Mouse (Mus musculus) hematopoietic stem cell, adult 5-6 weeks (primary cell): ENCODE results near the gene Glud1. TPM values are rescaled to one million over a fixed set of nuclear protein-coding genes. Genes with fewer than 3 reads are reported as not detected.

Source experiments
- ATAC-seq, 2 experiments: fragments of 125-278 bp in 1 of 2; replicated peaks in 1 of 2; 2 replicates each; pipeline ENCODE4 v1.8.0; 2016 to 2017; ENCODE audit warnings: inconsistent platforms in 2 of 2, mild to moderate bottlenecking in 2 of 2, moderate number of reproducible peaks in 2 of 2, low read depth in 1 of 2, moderate TSS enrichment in 1 of 2; ENCODE audit not compliant: low FRiP score in 2 of 2, poor library complexity in 2 of 2, severe bottlenecking in 2 of 2, insufficient read depth in 1 of 2, low TSS enrichment in 1 of 2
- total RNA-seq: library from RNA; stranded (forward); fragments of 172-1452, 232-1000 nt; gene quantifications from 2 replicates; pipeline ENCODE4 v1.2.3, GENCODE M21; 2017

Gene Glud1
- total RNA-seq, 1 experiment from 2014 or later: 88.9 TPM

DNA sequence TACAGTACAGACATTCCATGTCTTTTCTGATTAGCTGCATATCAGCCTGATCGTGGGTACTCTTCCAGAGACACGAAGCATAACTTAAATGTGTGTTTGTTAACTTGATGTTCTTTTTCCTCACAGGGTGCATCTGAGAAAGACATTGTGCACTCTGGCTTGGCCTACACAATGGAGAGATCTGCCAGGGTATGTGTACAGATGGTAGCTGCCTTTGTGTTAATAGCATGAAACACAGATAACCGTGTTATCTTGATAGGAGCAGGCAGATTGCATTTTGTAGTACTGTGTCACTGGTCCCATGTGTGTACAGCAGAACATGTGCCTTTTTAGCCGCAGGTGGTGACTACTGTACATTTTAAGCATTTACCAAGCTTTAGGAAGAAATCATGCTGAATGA, 31.5 kb downstream of the Glud1 start:
- no peak for ATAC-seq

DNA sequence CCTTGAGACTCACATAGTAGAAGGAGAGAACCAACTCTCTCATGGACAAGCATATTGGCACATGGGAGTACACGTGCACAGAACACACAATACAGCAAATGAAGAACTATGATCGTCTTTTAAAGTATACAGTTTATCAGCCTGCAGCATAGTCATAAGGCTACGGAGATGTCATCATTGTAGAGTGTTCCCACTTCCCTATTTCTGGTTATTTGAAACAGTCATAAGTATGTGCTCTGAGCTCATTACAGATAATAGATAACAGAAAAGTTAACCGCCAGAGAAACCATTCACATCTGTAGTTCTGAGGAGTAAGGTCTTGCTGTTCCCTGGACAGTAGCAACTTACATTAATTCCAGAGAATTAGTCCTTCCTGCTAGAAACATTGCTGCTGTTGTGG, 32.6 kb downstream of the Glud1 start:
- no peak for ATAC-seq

DNA sequence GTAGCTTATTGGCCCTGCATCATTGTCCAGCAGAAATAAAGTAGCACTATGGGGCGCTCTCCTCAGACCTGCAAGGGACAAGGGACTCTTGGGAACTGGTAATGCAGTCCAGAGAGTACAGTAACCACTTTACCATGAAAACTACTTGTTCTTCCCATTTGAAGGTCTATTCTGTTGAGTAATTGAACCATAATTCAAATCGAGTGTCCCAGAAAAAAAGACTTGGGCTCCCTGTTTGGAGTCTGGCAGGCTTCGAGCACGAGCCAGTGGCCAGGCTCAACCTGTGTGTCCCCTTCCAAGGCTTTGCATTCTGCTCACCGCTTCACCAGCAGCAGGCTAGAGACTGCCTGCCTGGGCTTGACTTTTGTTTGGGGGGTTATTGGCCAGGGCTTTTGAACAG, 33.8 kb downstream of the Glud1 start:
- ATAC-seq: no peak

DNA sequence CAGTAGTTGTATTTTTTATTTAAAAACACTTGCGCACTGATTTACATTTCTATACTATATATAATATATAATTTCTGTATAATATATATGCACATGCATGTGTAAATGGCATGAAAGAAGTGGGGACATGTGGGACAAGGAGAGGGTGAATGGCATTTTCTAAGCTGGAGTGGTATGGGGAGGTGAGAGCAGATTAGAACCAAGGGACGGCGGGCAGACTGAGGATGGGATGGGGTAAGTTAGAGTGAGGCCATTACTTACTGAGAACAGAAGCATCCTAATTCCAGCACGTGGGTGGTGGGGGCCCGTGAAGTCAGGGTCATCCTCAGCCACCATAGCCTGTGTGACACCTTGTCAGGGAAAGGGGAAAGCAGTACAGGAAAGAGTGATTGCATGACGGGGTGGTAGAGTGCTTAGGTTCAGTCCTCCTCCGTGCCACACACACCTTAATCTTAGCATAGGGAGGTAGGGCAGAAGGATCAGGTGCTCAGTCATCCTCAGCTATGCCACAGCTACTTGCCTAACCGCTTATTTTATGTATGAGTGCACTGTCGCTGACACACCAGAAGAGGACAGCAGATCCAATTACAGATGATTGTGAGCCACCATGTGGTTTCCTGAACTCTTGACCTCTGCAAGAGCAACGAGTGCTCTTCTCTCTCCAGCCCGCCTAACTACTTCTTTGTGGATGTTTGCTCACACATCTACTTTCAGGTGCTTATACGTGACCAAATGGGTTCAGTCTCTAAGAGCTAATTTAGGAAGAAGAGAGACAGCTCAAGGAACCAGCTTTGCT, 35.4 kb downstream of the Glud1 start:
- ATAC-seq: no peak

DNA sequence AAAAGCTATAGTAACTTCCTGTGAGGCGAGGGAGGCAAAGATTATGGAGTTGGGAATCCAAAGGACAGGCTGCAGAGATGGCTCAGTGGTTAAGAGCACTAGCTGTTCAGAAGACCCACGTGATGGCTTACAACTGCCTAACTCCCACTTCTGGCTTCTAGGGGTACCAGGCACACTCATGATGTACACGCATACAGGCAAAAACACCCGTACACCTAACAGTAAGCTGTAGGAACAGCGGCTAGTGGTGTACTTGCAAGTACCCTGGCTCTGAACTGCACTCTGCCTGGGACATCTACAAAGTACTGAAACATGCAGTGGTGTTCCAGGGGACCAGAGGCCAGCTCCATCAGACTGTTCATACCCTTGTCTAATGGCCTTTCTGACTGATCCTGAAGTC, 36.6 kb downstream of the Glud1 start:
- ATAC-seq: no peak

DNA sequence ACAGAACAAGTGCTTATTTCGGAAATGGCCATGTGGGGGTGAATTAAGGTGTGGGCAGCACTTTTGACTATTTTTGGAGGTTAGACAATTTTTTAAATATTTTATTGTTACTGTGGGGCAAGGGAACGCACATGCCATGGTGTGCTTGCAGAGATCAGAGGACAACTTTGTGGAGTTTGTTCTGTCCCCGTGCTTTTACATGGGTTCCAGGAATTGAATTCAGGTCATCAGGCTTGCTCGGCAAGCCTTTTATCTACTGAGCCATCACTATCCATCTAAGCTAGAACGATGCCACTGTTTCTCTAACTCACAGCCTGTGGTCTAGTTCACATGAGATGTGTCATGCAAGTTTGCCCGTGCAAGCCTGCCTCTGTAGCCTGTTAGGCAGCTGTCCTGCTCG, 37.8 kb downstream of the Glud1 start:
- ATAC-seq: no peak

DNA sequence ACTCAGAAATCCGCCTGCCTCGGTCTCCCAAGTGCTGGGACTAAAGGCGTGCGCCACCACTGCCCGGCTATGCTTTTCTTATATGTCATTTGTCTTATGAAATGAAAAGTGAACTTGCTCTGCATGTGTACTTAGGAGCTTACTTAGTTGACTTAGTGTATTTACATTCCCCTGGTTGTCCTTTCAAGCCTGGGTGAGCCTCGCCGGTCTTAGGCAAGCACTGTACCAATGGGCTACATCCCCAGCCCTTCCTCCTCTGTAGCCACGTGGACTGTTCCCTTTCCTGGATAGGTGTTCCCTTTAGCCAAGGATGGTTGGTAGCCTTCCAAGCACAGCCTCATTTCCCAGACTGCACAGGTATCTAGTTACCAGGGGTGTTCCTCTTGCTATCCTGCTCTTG, 38.5 kb downstream of the Glud1 start:
- ATAC-seq: no peak

DNA sequence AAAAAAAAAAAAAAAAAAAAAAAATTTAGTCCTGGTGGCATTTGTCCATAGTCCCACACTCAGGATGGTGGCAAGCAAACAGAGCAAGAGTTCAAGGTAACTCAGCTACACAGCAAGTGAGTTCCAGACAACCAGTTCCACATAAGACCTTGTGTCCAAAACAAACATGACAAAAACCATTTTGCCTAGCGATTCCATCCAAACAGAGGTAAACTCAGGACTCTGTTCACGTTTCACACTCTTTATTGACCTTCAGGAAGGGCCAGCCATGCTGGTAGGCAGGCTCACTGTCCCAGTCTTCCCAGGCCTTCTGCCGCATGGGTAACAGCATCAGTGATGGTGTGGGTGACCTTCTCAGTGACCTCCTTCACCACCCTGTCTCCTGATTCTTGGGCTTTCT, 41.1 kb downstream of the Glud1 start:
- ATAC-seq: no peak

DNA sequence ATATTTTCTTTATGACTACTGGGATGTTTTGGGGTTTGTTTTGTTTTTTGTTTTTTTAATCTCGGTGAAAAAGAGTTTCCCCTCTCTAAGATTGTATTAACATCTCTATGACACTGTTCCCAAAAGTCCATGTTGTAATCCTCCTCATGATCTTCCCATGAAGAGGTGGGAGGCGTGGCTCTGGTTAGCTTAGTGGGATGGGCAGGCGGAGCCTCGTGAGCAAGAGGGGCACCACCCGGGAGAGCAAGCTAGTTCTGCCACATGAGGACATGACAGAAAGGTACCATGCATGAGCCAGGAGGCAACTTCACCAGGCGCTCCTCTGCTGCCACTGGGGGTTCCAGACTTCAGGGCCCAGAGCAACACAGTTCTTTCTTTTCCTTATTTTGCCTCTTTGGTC, 42.0 kb downstream of the Glud1 start:
- no peak for ATAC-seq

DNA sequence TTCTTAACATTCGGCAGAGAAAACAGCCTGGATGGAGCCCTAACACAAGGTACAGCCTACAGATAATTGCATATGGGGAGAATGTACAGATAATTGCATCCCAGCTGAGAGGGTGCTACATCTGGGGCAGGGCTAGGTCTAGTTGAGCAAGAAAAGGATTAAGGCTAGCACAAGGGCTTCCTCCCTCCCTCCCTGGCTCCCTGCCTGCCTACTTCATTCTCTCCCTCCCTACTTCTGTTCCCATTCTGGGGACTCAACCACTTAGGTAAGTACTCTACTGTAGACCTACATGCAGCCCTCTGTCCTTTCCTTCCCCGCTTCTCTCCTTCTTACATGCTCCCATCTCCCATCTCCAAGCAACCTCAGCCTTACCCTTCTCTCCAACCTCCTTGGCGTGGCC, 42.8 kb downstream of the Glud1 start:
- no peak for ATAC-seq

DNA sequence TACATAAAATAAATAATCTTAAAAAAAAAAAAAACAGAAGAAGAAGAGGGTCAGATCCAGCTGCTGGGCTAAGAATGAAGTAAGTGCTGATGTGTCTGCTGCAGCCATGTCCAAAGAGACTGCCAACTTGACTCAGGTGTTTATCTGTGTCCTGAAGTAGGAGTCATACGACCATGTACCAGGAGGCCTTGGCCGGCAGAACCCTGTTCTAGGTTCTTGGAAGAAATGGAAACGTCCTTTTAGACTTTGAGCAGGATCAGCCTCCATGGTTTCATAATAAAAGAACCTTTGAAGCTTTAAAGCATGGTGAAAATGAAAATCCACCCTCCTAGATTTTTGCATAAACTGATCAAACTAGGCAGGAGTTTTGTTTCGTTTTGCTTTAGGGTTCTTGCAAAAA, 43.9 kb downstream of the Glud1 start:
- no peak for ATAC-seq

DNA sequence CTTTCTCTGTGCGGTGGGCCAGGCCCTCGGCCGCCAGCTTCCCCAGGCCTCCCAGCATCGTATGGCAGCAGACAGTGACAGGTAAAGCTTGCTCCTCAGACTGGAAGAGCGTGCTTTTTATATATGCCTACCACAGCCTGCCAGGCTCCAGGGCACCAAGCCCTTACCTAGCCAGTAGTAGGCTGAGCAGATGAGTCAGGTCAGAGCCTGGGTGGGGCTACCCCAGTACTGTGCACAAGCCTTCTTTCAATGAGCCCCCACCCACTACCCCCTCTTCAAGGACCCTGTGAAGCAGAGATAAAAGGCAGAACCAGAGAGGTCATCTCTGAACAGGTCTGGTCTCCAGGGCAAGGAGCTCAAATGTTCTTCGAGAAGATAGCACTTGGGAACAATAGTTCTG, 44.8 kb downstream of the Glud1 start, which contains the start of gene Fam25c:
Gene Fam25c, minus strand, starts transcription at position 133 of the 400 bp plus-strand sequence.
- 0 out of 4 replicates have a peak, but pooled peaks of 1 of the 2 experiments have one; percentile 10 for ATAC-seq

DNA sequence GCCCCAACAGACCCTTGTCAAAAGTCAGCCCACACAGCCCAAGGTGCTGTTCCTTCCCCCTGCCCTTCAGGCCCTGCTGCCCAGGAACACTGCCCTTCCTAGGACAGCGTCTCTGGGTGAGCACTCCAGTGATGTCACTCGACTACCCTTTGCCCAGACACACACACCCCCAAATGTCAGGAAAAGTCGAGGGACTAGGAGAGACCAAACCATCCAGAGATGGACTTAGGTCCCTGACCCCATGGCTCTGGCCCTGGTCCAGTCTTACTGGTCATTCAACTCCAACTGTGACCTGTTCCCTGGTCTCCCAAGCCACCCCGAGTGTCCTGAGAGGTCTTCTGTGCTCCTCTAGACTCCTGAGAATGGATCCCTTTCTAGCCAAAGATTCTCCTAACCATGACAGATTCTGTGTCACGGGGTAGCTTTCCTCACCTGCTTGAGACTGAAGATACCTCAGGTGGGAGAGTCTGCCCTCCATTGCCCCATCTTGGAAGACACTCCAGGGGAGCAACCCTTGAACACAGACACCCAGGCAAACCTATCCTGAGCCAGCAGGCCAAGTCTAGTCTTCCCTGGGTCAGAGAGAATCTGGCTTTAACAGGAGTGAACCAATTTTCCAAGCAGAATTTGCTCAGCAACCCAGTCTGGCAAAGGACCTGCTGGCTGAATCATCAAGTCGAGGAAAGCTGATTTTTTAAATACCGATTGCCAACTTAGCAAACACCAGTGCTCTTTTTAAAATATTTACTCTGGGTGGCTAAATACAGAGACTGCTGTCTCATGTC, 47.3 kb downstream of the Glud1 start:
- no peak for ATAC-seq

DNA sequence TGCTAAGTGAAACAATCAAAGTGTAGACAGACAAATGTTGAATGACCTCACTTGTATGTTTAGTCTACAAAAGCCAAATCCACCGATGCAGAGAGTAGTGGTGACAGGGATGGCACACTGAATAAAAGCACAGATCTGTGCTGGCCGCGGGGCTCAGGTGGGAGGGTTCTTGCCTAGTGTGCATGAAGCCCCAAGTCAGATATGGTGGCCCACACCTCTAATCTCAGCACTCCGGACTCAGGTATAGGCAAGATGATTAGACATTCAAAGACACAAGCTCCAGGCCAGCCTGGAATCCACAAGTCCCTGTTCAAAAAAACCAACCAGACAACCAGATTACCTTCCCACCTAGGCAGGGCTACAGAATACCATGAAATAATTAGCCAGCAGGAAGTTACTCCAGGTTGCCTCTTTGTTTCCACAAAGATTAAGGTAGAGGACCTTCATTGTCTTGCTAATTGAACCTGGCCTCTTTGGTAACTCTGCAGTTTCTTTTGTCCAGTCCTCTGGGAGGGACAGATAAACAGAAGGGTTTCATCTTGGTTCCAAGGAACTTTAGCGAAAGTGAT, 49.2 kb downstream of the Glud1 start:
- no peak for ATAC-seq

DNA sequence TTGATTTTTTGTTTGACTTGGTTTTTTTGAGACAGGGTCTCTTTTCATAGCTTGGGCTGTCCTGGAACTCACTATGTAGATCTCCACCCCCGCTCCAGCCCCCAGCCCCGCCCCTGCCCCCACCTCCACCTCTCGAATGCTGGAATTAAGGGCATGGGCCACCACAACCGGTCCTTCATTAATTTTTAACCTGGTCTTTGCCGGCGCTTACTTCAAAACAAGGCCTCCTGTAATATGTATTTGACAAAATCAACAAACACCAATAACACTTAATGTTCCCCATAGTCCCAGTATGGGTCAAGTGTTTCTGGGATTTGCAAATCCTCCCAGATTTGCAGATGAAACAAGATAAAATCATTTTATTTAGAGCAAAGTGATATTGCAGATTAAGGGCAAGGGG, 49.7 kb downstream of the Glud1 start:
- no peak for ATAC-seq

DNA sequence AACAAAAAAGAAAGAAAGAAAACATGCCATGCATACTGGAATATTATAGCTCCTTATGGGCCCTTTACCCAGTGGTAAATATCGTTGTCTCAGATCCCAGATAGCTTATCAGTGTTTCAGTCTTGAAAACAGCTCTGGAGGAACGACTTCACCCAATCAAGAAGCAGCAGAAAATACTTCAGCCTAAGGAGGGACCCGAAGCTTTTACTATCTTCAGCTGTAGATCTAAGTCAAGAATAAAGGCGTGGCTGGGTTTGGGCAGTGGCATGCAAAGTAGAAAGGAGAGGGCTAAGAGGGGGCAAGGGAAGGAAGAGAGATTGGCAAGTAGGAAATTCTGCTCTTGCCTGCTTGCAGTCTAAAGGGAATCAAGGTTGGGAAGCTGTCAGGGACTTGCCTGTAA, 51.6 kb downstream of the Glud1 start:
- no peak for ATAC-seq

DNA sequence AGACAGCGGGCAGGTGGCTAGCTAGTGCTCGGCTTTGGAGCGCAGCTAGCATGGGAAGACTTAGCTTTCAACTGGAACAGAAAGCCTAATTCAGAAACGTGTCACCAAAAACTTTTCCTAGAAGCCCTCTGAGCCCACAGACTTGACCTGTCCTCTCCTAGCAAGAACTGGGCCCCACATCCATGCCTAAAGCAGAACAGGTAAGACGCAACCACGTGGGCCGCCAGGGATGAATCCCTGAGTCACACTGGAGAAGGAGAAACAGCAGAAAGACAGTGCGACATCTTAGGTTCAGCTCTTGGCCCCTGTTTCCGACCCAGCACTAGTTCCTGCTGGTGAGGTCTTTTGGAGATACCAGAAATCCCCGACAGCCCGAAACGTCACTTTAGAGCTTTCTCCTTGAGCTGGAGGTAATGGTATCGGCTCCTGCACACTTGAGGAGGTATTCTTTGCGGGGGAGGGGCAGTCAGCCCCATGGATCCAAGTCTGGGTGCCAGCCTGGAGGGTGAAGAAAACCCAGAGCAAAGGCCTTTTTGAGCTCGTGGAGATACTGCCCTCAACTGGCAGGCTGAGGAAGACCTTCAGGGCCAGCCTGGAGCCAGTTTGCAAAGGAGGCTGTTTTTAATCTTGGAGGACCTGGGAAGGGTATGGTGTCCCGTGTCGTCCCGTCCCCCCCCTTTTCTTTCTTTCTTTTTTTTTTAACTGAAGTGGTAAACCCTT, 52.4 kb downstream of the Glud1 start:
- ATAC-seq: peak; percentile 65 to 76
